Mouse (Mus musculus) embryo, embryonic 11 days (tissue): ENCODE results near the gene Serpinb6a.
"Not testable (repeated sequence)": the region's sequence is repeated elsewhere in the genome, so short reads cannot be mapped to it uniquely, and the experiment has no call there.

ENCODE experiments used
- DNase-seq: peaks from one replicate; pipeline ENCODE4 v3.0.0-alpha.2; 2015

Serpinb6a gene

GRCm38 (mm10) chr13:33966574-33966973, 36.0 kb downstream of the Serpinb6a start:
- DNase-seq: no peak

- DNase-seq: no peak
These were observed 36.6 kb downstream of the Serpinb6a start for GRCm38 (mm10) chr13:33966025-33966412.

- peak; percentile 36 for DNase-seq
These were observed 37.3 kb downstream of the Serpinb6a start for GRCm38 (mm10) chr13:33965056-33966024.

GRCm38 (mm10) chr13:33964206-33965046, 38.2 kb downstream of the Serpinb6a start, which contains the start of gene Nqo2:
Gene Nqo2 (plus strand): TSS chr13:33964687.
- peak; percentile 89 for DNase-seq

- no peak for DNase-seq
These were observed 42.8 kb downstream of the Serpinb6a start for GRCm38 (mm10) chr13:33959771-33960170.

GRCm38 (mm10) chr13:33956571-33957421, 45.8 kb downstream of the Serpinb6a start:
- peak; percentile 79 for DNase-seq

GRCm38 (mm10) chr13:33952947-33953346, 49.6 kb downstream of the Serpinb6a start:
- no peak for DNase-seq

GRCm38 (mm10) chr13:33952075-33952449, 50.5 kb downstream of the Serpinb6a start:
- no peak for DNase-seq

GRCm38 (mm10) chr13:33951308-33952074, 51.1 kb downstream of the Serpinb6a start:
- no peak for DNase-seq

- DNase-seq: peak; percentile 54
These were observed 60.3 kb downstream of the Serpinb6a start for GRCm38 (mm10) chr13:33942212-33942779.

GRCm38 (mm10) chr13:33941288-33941808, 61.2 kb downstream of the Serpinb6a start:
- DNase-seq: no peak

GRCm38 (mm10) chr13:33937587-33937986, 65.0 kb downstream of the Serpinb6a start:
- DNase-seq: not testable (repeated sequence)

- no peak for DNase-seq
These were observed 65.4 kb downstream of the Serpinb6a start for GRCm38 (mm10) chr13:33937151-33937550.

- peak; percentile 69 for DNase-seq
These were observed 67.0 kb downstream of the Serpinb6a start for GRCm38 (mm10) chr13:33935465-33936181.

GRCm38 (mm10) chr13:33934743-33935142, 67.9 kb downstream of the Serpinb6a start:
- no peak for DNase-seq

GRCm38 (mm10) chr13:33930912-33931311, 71.7 kb downstream of the Serpinb6a start:
- no peak for DNase-seq

- no peak for DNase-seq
These were observed 72.3 kb downstream of the Serpinb6a start for GRCm38 (mm10) chr13:33930281-33930680.

GRCm38 (mm10) chr13:33921699-33922098, 80.9 kb downstream of the Serpinb6a start:
- DNase-seq: no peak

GRCm38 (mm10) chr13:33921041-33921440, 81.6 kb downstream of the Serpinb6a start:
- no peak for DNase-seq

GRCm38 (mm10) chr13:33906821-33907220, 95.8 kb downstream of the Serpinb6a start:
- no peak for DNase-seq
